Mouse (Mus musculus) adrenal gland (tissue): ENCODE results near the gene Cish.

Source experiments
- intact Hi-C: fragments of 180-260 bp; cut with DNase I; formaldehyde crosslinking; loops from one replicate; pipeline ENCODE4 v1.15.1; 2025

The Cish gene

GRCm38 (mm10) chr9:107312811-107313584 lies 17.2 kb downstream of the Cish start:
- intact Hi-C loops: no loop called here

GRCm38 (mm10) chr9:107313926-107314325 lies 18.1 kb downstream of the Cish start:
- intact Hi-C loops: no loop called here

GRCm38 (mm10) chr9:107315791-107316190 lies 20.0 kb downstream of the Cish start:
- intact Hi-C loops: no loop called here

- intact Hi-C loops: no loop called here
Observed at GRCm38 (mm10) chr9:107322461-107323050, 26.7 kb downstream of the Cish start.

- intact Hi-C loops: no loop called here
Observed at GRCm38 (mm10) chr9:107323558-107323957, 27.7 kb downstream of the Cish start.

- intact Hi-C loops: no loop called here
Observed at GRCm38 (mm10) chr9:107324799-107325561, 29.2 kb downstream of the Cish start.

GRCm38 (mm10) chr9:107325904-107326303 lies 30.1 kb downstream of the Cish start:
- intact Hi-C loops: no loop called here

- intact Hi-C loops: no loop called here
Observed at GRCm38 (mm10) chr9:107327879-107328620, 32.2 kb downstream of the Cish start.

GRCm38 (mm10) chr9:107330791-107331190 lies 35.0 kb downstream of the Cish start:
- intact Hi-C loops: loop anchor here (10.0 kb wide), 1 partner anchor 76 kb away; no protein-coding TSS in a partner anchor

GRCm38 (mm10) chr9:107333686-107334085 lies 37.9 kb downstream of the Cish start:
- intact Hi-C loops: loop anchor here (10.0 kb wide), 1 partner anchor 79 kb away; no protein-coding TSS in a partner anchor

- intact Hi-C loops: loop anchor here (10.0 kb wide), 1 partner anchor 80 kb away; no protein-coding TSS in a partner anchor
Observed at GRCm38 (mm10) chr9:107334356-107334755, 38.5 kb downstream of the Cish start.

- intact Hi-C loops: loop anchor here (10.0 kb wide), 1 partner anchor 80 kb away; no protein-coding TSS in a partner anchor
Observed at GRCm38 (mm10) chr9:107335046-107335445, 39.2 kb downstream of the Cish start.

- intact Hi-C loops: loop anchor here (1.0 to 10.0 kb wide), 2 partner anchors 42 to 81 kb away; no protein-coding TSS in a partner anchor
Observed at GRCm38 (mm10) chr9:107335909-107336308, 40.1 kb downstream of the Cish start.

GRCm38 (mm10) chr9:107336386-107336785 lies 40.6 kb downstream of the Cish start:
- intact Hi-C loops: loop anchor here (1.0 to 10.0 kb wide), 2 partner anchors 42 to 82 kb away; no protein-coding TSS in a partner anchor

GRCm38 (mm10) chr9:107338172-107338883 lies 42.5 kb downstream of the Cish start, which contains the start of gene Hemk1:
TSS of gene Hemk1 (minus strand) at chr9:107338350.
- intact Hi-C loops: loop anchor here (10.0 kb wide), 1 partner anchor 84 kb away; no protein-coding TSS in a partner anchor

GRCm38 (mm10) chr9:107340267-107340859 lies 44.5 kb downstream of the Cish start, which contains the start of gene 6430571L13Rik:
TSS of gene 6430571L13Rik (plus strand) at chr9:107340602.
- intact Hi-C loops: no loop called here

GRCm38 (mm10) chr9:107340911-107341645 lies 45.3 kb downstream of the Cish start:
- intact Hi-C loops: no loop called here

- intact Hi-C loops: no loop called here
Observed at GRCm38 (mm10) chr9:107342201-107342709, 46.4 kb downstream of the Cish start.
